Mouse (Mus musculus) CH12.LX (cell line): ENCODE data around the gene Fcer1g. TPM values are rescaled to one million over a fixed set of nuclear protein-coding genes. Genes with fewer than 3 reads are reported as not detected.

ENCODE experiments used
- DNase-seq: peaks from one replicate; pipeline ENCODE4 v3.0.0-alpha.2; 2013; ENCODE audit errors: extremely low read depth
- H3K27ac ChIP-seq: 2 replicates; pipeline ENCODE4 v1.5.1; 2012; ENCODE audit warnings: low read depth, mild to moderate bottlenecking, control low read depth, moderate library complexity; ENCODE audit not compliant: insufficient read depth
- H3K27me3 ChIP-seq: replicated peaks from 2 replicates; pipeline ENCODE3; 2012; ENCODE audit warnings: inconsistent platforms
- H3K36me3 ChIP-seq, 2 experiments: replicated peaks in 1 of 2; 2 replicates each; pipeline versions ENCODE3 to v1.6.1; 2012; ENCODE audit warnings: inconsistent platforms in 1 of 2, low read length in 1 of 2, mild to moderate bottlenecking in 1 of 2, mixed read lengths in 1 of 2, moderate library complexity in 1 of 2; ENCODE audit not compliant: control insufficient read depth in 1 of 2, insufficient read depth in 1 of 2
- H3K4me1 ChIP-seq, 2 experiments: 2 replicates each; pipeline ENCODE4 v1.6.1; 2012; ENCODE audit warnings: inconsistent platforms in 1 of 2, moderate library complexity in 1 of 2; ENCODE audit not compliant: insufficient read depth in 2 of 2, control insufficient read depth in 1 of 2
- H3K4me2 ChIP-seq: 2 replicates; pipeline ENCODE4 v1.6.1; 2012; ENCODE audit warnings: low read depth, mild to moderate bottlenecking, control low read depth; ENCODE audit not compliant: poor library complexity, insufficient read depth, severe bottlenecking
- H3K4me3 ChIP-seq, 3 experiments: fragments of 150-350 bp in 1 of 3; sonication (generic) in 1 of 3; replicated peaks in 1 of 3; 2 replicates each; pipeline versions ENCODE3 to v1.5.1; 2011 to 2012; ENCODE audit warnings: low read depth in 2 of 3, low read length in 2 of 3, mild to moderate bottlenecking in 2 of 3, moderate library complexity in 2 of 3, control low read depth in 1 of 3, improper control_type of control experiment in 1 of 3, inconsistent platforms in 1 of 3, mixed read lengths in 1 of 3; ENCODE audit not compliant: poor library complexity in 1 of 3
- H3K79me2 ChIP-seq: replicated peaks from 2 replicates; pipeline ENCODE4 v1.6.1; 2012; ENCODE audit warnings: mild to moderate bottlenecking, moderate library complexity; ENCODE audit not compliant: control insufficient read depth, poor library complexity, insufficient read depth, severe bottlenecking; ENCODE audit errors: extremely low read depth
- H3K9ac ChIP-seq: 2 replicates; pipeline ENCODE4 v1.6.1; 2012; ENCODE audit warnings: low read depth, mild to moderate bottlenecking, control low read depth, moderate library complexity; ENCODE audit not compliant: insufficient read depth
- H3K9me3 ChIP-seq: replicated peaks from 2 replicates; pipeline ENCODE3; 2012; ENCODE audit warnings: low read length, inconsistent platforms, mixed read lengths
- CHD1 ChIP-seq: IDR thresholded peaks from 2 replicates; pipeline ENCODE4 v1.6.1; 2012; ENCODE audit warnings: low read depth, low read length, improper control_type of control experiment, inconsistent platforms
- CHD2 ChIP-seq: IDR thresholded peaks from 2 replicates; pipeline ENCODE4 v1.6.1; 2011; ENCODE audit warnings: low read length, improper control_type of control experiment
- CTCF ChIP-seq, 2 experiments: IDR thresholded peaks in 1 of 2; conservative IDR thresholded peaks in 1 of 2; 2 replicates each; pipeline ENCODE4 v1.5.1; 2011 to 2012; ENCODE audit warnings: low read depth in 2 of 2, low read length in 2 of 2, improper control_type of control experiment in 1 of 2, inconsistent platforms in 1 of 2, mild to moderate bottlenecking in 1 of 2, moderate library complexity in 1 of 2
- E2F4 ChIP-seq: IDR thresholded peaks from 2 replicates; pipeline ENCODE4 v1.6.1; 2011; ENCODE audit warnings: low read depth, low read length, improper control_type of control experiment; ENCODE audit not compliant: insufficient replicate concordance
- ELF1 ChIP-seq: IDR thresholded peaks from 2 replicates; pipeline ENCODE4 v1.6.1; 2014; ENCODE audit warnings: low read depth, mild to moderate bottlenecking, inconsistent platforms, low read length, improper control_type of control experiment
- ETS1 ChIP-seq: conservative IDR thresholded peaks from 2 replicates; pipeline ENCODE4 v1.6.1; 2012; ENCODE audit warnings: low read depth, mild to moderate bottlenecking, inconsistent platforms, low read length, improper control_type of control experiment, moderate library complexity
- GABPA ChIP-seq: IDR thresholded peaks from 2 replicates; pipeline ENCODE4 v1.6.1; 2012; ENCODE audit warnings: low read depth, low read length, improper control_type of control experiment, inconsistent platforms; ENCODE audit not compliant: insufficient replicate concordance
- HCFC1 ChIP-seq: IDR thresholded peaks from 2 replicates; pipeline ENCODE4 v1.6.1; 2012; ENCODE audit warnings: low read depth, mild to moderate bottlenecking, inconsistent platforms, low read length, improper control_type of control experiment
- JUN ChIP-seq: IDR thresholded peaks from 2 replicates; pipeline ENCODE4 v1.6.1; 2011; ENCODE audit warnings: low read depth, mild to moderate bottlenecking, low read length, improper control_type of control experiment, moderate library complexity; ENCODE audit not compliant: insufficient read depth
- JUND ChIP-seq: conservative IDR thresholded peaks from 2 replicates; pipeline ENCODE4 v1.6.1; 2011; ENCODE audit warnings: low read depth, low read length, improper control_type of control experiment
- KAT2A ChIP-seq: IDR thresholded peaks from 2 replicates; pipeline ENCODE4 v1.6.1; 2012; ENCODE audit warnings: low read length, improper control_type of control experiment, inconsistent platforms; ENCODE audit not compliant: insufficient replicate concordance
- MAFK ChIP-seq: IDR thresholded peaks from 2 replicates; pipeline ENCODE4 v1.6.1; 2011; ENCODE audit warnings: low read length, improper control_type of control experiment; ENCODE audit not compliant: insufficient replicate concordance
- MAX ChIP-seq: IDR thresholded peaks from 2 replicates; pipeline ENCODE4 v1.6.1; 2011; ENCODE audit warnings: low read length, improper control_type of control experiment
- MAZ ChIP-seq: IDR thresholded peaks from 2 replicates; pipeline ENCODE4 v1.6.1; 2012; ENCODE audit warnings: low read depth, mild to moderate bottlenecking, inconsistent platforms, low read length, improper control_type of control experiment, moderate library complexity
- MXI1 ChIP-seq: IDR thresholded peaks from 2 replicates; pipeline ENCODE4 v1.6.1; 2011; ENCODE audit warnings: mild to moderate bottlenecking, low read depth, low read length, improper control_type of control experiment
- POLR2A ChIP-seq: IDR thresholded peaks from 2 replicates; pipeline ENCODE4 v1.6.1; 2011; ENCODE audit warnings: low read depth, mild to moderate bottlenecking, improper control_type of control experiment, low read length
- RCOR1 ChIP-seq: conservative IDR thresholded peaks from 2 replicates; pipeline ENCODE4 v1.6.1; 2012; ENCODE audit warnings: low read depth, mild to moderate bottlenecking, inconsistent platforms, low read length, improper control_type of control experiment
- TBP ChIP-seq: conservative IDR thresholded peaks from 2 replicates; pipeline ENCODE4 v1.6.1; 2011; ENCODE audit warnings: low read depth, low read length, improper control_type of control experiment
- USF2 ChIP-seq: conservative IDR thresholded peaks from 2 replicates; pipeline ENCODE4 v1.6.1; 2011; ENCODE audit warnings: low read depth, low read length, improper control_type of control experiment
- ZNF384 ChIP-seq: IDR thresholded peaks from 2 replicates; pipeline ENCODE4 v1.6.1; 2012; ENCODE audit warnings: low read depth, low read length, improper control_type of control experiment, inconsistent platforms
- dilution Hi-C: fragments of 300-500 bp; cut with MboI; formaldehyde crosslinking; loops from 2 replicates; pipeline ENCODE4 v1.14.3; 2020; ENCODE audit warnings: low sequenced_read_pairs; ENCODE audit not compliant: extremely low pct_unique_long_range_greater_than_20kb, extremely low pct_ligation_motif_present
- in situ Hi-C: fragments of 300-500 bp; cut with MboI; formaldehyde crosslinking; loops from 3 replicates; pipeline ENCODE4 v1.14.3; 2019; ENCODE audit warnings: low sequenced_read_pairs, low pct_ligation_motif_present, low pct_unique_long_range_greater_than_20kb, mixed read lengths
- polyA plus RNA-seq: library from polyadenylated mRNA; unstranded; fragments of >175 nt; gene quantifications from 2 replicates; pipeline ENCODE4 v1.2.1, GENCODE M21; 2012; ENCODE audit warnings: low read depth; ENCODE audit not compliant: insufficient read length
- total RNA-seq, 2 experiments: library from RNA; depleted of rRNA; stranded (reverse); fragments of 300-350 nt in 1 of 2; fragments of >200 nt in 1 of 2; gene quantifications; 2 replicates each; pipeline ENCODE4 v1.2.3; 2012 to 2014

The Fcer1g gene
- total and polyA plus RNA-seq, 3 experiments, result 10.1 to 51.2 (median 31.3) TPM

DNA sequence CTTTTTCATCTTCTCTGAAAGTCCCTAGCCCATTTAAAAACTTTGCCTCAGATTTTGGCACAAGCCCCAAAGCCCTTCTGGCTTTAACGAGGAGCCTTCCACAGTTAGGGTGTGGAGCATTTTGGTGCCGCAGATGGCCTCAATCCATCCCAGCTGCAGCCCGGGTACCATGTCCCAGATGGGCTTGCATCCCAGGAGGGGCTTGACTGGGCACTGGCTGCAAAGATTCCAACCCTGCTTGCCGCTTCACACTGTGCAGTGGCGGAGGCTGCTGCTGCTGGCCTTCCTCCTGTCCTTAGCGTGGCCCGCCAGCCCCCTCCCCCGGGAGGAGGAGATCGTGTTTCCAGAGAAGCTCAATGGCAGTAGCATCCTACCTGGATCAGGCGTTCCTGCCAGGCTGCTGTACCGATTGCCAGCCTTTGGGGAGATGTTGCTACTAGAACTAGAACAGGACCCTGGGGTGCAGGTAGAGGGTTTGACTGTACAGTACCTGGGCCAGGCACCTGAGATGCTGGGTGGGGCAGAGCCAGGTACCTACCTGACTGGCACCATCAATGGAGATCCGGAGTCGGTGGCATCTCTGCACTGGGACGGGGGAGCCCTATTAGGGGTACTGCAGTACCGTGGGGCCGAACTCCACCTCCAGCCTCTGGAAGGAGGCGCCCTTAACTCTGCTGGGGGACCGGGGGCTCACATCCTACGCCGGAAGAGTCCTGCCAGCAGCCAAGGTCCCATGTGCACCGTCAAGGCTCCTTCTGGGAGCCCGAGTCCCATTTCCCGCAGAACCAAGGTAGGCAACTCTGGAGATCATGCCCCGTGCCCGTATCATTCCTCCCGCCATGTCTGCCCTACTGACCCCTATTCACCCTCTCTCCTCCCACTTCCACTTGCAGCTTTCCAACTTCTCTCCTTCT lies 16.8 kb upstream of the Fcer1g start, which contains the start of gene Ndufs2:
Ndufs2 (minus strand) TSS at position 709 of the 914 bp plus-strand sequence.
- no peaks in the 10 kb centered on the region for H3K36me3 ChIP-seq
- peaks cover 20% of the 10 kb centered on the region for H3K27me3 ChIP-seq
- peaks cover 3% of the 10 kb centered on the region for H3K9me3 ChIP-seq
- H3K4me1 ChIP-seq, result peaks cover 17 to 36% of the 10 kb centered on the region in 2 experiments
- no peak within 1 kb of the TSS for H3K4me3 ChIP-seq
- H3K79me2 ChIP-seq, result peaks cover 9% of the 10 kb centered on the region
- TF ChIP-seq MAFK, result no peak
- no peak for TF ChIP-seq MAX
- TF ChIP-seq JUND, result no peak
- no peak for TF ChIP-seq JUN
- no peak for TF ChIP-seq MXI1
- TF ChIP-seq RCOR1, result no peak
- TF ChIP-seq ETS1, result no peak
- no peak for TF ChIP-seq HCFC1
- TF ChIP-seq POLR2A, result no peak
- TF ChIP-seq CTCF (conservative IDR thresholded peaks at IDR 0.05 in 1 of 2, IDR thresholded peaks at IDR 0.05 in 1 of 2; ENCODE audit: low read depth in 2 of 2, low read length in 2 of 2), result no peak
- no peak for TF ChIP-seq TBP
- TF ChIP-seq CHD1, result no peak
- TF ChIP-seq E2F4, result no peak
- TF ChIP-seq KAT2A, result no peak
- no peak for TF ChIP-seq GABPA
- TF ChIP-seq CHD2, result no peak
- no peak within 1 kb of the TSS for H3K9ac ChIP-seq
- H3K4me2 ChIP-seq, result peak within 1 kb of the TSS; percentile 21
- no peak within 1 kb of the TSS for H3K27ac ChIP-seq
- dilution Hi-C loops (no loop called here), in situ Hi-C loops (loop anchor here (5.0 kb wide), 1 partner anchor 34 kb away; no protein-coding TSS in a partner anchor)
- DNase-seq, result no peak

GRCm38 (mm10) chr1:171249913-171250600 lies 15.9 kb upstream of the Fcer1g start, which contains the start of gene Adamts4:
Gene Adamts4, plus strand, starts transcription at chr1:171250421.
- no peak within 1 kb of the TSS for H3K9ac ChIP-seq
- peaks cover 20% of the 10 kb centered on the region for H3K27me3 ChIP-seq
- peaks cover 17 to 44% of the 10 kb centered on the region in 2 experiments for H3K4me1 ChIP-seq
- peaks cover 3% of the 10 kb centered on the region for H3K9me3 ChIP-seq
- peaks cover 16% of the 10 kb centered on the region for H3K79me2 ChIP-seq
- dilution Hi-C loops, result no loop called here
- no peak within 1 kb of the TSS for H3K4me3 ChIP-seq
- DNase-seq, result no peak
- TF ChIP-seq MAZ, result no peak
- TF ChIP-seq ELF1, result peak; percentile 27; the same call in 1 of the 2 replicates
- no peak for TF ChIP-seq USF2
- TF ChIP-seq ZNF384, result peak; percentile 63
- TF ChIP-seq POLR2A, result 0 out of 2 replicates have a peak, but pooled peaks have one; percentile 20
- TF ChIP-seq, all 38 proteins: peak for 3
- Histone ChIP-seq H3K27ac (no peak within 1 kb of the TSS), H3K4me2 (peak within 1 kb of the TSS; percentile 21), H3K36me3 (peaks cover 1 to 6% of the 10 kb centered on the region in 2 experiments)
- in situ Hi-C loops, result loop anchor here (5.0 kb wide), 1 partner anchor 33 kb away; no protein-coding TSS in a partner anchor
